Mouse (Mus musculus) embryonic fibroblast, embryonic 13.5 days (primary cell): ENCODE results near the gene Mgat4c. TPM values are rescaled to one million over a fixed set of nuclear protein-coding genes. Genes with fewer than 3 reads are reported as not detected.

Source experiments
- H3K27ac ChIP-seq: 2 replicates; pipeline ENCODE4 v1.5.1; 2012; ENCODE audit warnings: low read length, control low read depth, inconsistent platforms; ENCODE audit not compliant: insufficient read depth
- H3K4me1 ChIP-seq: 2 replicates; pipeline ENCODE4 v1.6.1; 2011; ENCODE audit warnings: low read length; ENCODE audit not compliant: control insufficient read depth, insufficient read depth
- H3K4me3 ChIP-seq: 2 replicates; pipeline ENCODE4 v1.5.1; 2011; ENCODE audit warnings: mild to moderate bottlenecking, control low read depth, low read length; ENCODE audit not compliant: insufficient read depth
- CTCF ChIP-seq: IDR thresholded peaks from 2 replicates; pipeline ENCODE4 v1.5.1; 2011; ENCODE audit warnings: mild to moderate bottlenecking, control low read depth, low read length, moderate library complexity, borderline replicate concordance; ENCODE audit not compliant: insufficient read depth
- POLR2A ChIP-seq: IDR thresholded peaks from 2 replicates; pipeline ENCODE4 v1.6.1; 2011; ENCODE audit warnings: low read depth, mild to moderate bottlenecking, control low read depth, low read length, moderate library complexity
- polyA plus RNA-seq: library from polyadenylated mRNA; stranded (reverse); fragments of >200 nt; gene quantifications from 2 replicates; pipeline ENCODE4 v1.2.4, GENCODE M21; 2011; ENCODE audit warnings: low read depth; ENCODE audit not compliant: missing spikeins, insufficient read length

Mgat4c gene
- not detected in 2 replicates for polyA plus RNA-seq

- no peak within 1 kb of the TSS for H3K4me3 ChIP-seq
- no peak for TF ChIP-seq CTCF
- no peak for TF ChIP-seq POLR2A
- no peaks in the 10 kb centered on the region for H3K4me1 ChIP-seq
- no peak within 1 kb of the TSS for H3K27ac ChIP-seq
Observed at GRCm38 (mm10) chr10:101681437-101681912, at the start of gene Mgat4c. Mgat4c (plus strand) TSS chr10:101681487.

- TF ChIP-seq POLR2A (no peak), CTCF (no peak)
- Histone ChIP-seq H3K27ac (no peak overlapping the region), H3K4me1 (no peaks in the 10 kb centered on the region), H3K4me3 (no peak overlapping the region)
Observed at GRCm38 (mm10) chr10:101635266-101635665, 46.0 kb upstream of the Mgat4c start.

GRCm38 (mm10) chr10:101641048-101641447 lies 40.2 kb upstream of the Mgat4c start:
- TF ChIP-seq POLR2A: no peak
- no peak for TF ChIP-seq CTCF
- no peak overlapping the region for H3K27ac ChIP-seq
- no peak overlapping the region for H3K4me3 ChIP-seq
- H3K4me1 ChIP-seq: no peaks in the 10 kb centered on the region

- Histone ChIP-seq H3K27ac (no peak overlapping the region), H3K4me1 (no peaks in the 10 kb centered on the region), H3K4me3 (no peak overlapping the region)
- TF ChIP-seq POLR2A (no peak), CTCF (no peak)
Observed at GRCm38 (mm10) chr10:101681914-101682313, 627 bp downstream of the Mgat4c start.

- no peaks in the 10 kb centered on the region for H3K4me1 ChIP-seq
- TF ChIP-seq POLR2A (no peak), CTCF (no peak)
Observed at GRCm38 (mm10) chr10:101761828-101762227, 80.5 kb downstream of the Mgat4c start.

GRCm38 (mm10) chr10:101770688-101771087 lies 89.4 kb downstream of the Mgat4c start:
- Histone ChIP-seq H3K27ac (no peak overlapping the region), H3K4me1 (no peaks in the 10 kb centered on the region), H3K4me3 (no peak overlapping the region)
- no peak for TF ChIP-seq CTCF
- TF ChIP-seq POLR2A: no peak

More at GRCm38 (mm10) chr10:101761828-101762227, 80.5 kb downstream of the Mgat4c start:
- no peak overlapping the region for H3K27ac ChIP-seq
- H3K4me3 ChIP-seq: no peak overlapping the region

GRCm38 (mm10) chr10:101771157-101771556 lies 89.9 kb downstream of the Mgat4c start:
- TF ChIP-seq POLR2A (no peak), CTCF (no peak)
- Histone ChIP-seq H3K27ac (no peak overlapping the region), H3K4me1 (no peaks in the 10 kb centered on the region), H3K4me3 (no peak overlapping the region)

GRCm38 (mm10) chr10:101783161-101783744 lies 102.0 kb downstream of the Mgat4c start:
- H3K27ac ChIP-seq: no peak overlapping the region
- H3K4me3 ChIP-seq: no peak overlapping the region
- H3K4me1 ChIP-seq: no peaks in the 10 kb centered on the region
- TF ChIP-seq CTCF: no peak
- no peak for TF ChIP-seq POLR2A

- Histone ChIP-seq H3K27ac (no peak overlapping the region), H3K4me1 (no peaks in the 10 kb centered on the region), H3K4me3 (no peak overlapping the region)
- no peak for TF ChIP-seq POLR2A
- no peak for TF ChIP-seq CTCF
Observed at GRCm38 (mm10) chr10:101795507-101795906, 114.2 kb downstream of the Mgat4c start.

GRCm38 (mm10) chr10:101798831-101799474 lies 117.7 kb downstream of the Mgat4c start:
- Histone ChIP-seq H3K4me1 (no peaks in the 10 kb centered on the region), H3K27ac (no peak overlapping the region), H3K4me3 (no peak overlapping the region)
- TF ChIP-seq POLR2A (no peak), CTCF (no peak)
